Mouse (Mus musculus): ENCODE results near the gene Stx12. TPM values are rescaled to one million over a fixed set of nuclear protein-coding genes. Genes with fewer than 3 reads are reported as not detected.

The Stx12 gene
- polyA plus RNA-seq, 1 experiment, result 89.0 TPM

- no peak for TF ChIP-seq POLR2A (IDR thresholded peaks at IDR 0.05; ENCODE audit: borderline replicate concordance, insufficient read depth, low read length)
- no peak for TF ChIP-seq CTCF (IDR thresholded peaks at IDR 0.05; ENCODE audit: borderline replicate concordance, insufficient read depth, low read depth, low read length)
- no peak for DNase-seq
- 0 out of 2 replicates have a peak overlapping the region, but pooled peaks have one; percentile 6 for H3K27ac ChIP-seq (ENCODE audit: insufficient read depth, low read length)
- peak overlapping the region; percentile 83 for H3K4me3 ChIP-seq (replicated peaks; ENCODE audit: insufficient read depth, low read depth, low read length)
- 4% methylated on average over 9 of the region's 9 CpGs for WGBS
- H3K4me1 ChIP-seq (ENCODE audit: control insufficient read depth, insufficient read depth, low read length), result no peaks in the 10 kb centered on the region; the same call in 1 of the 2 replicates
- no peaks in the 10 kb centered on the region for H3K27me3 ChIP-seq (ENCODE audit: control insufficient read depth, insufficient read depth, low read length)
Measured at GRCm38 (mm10) chr4:132884844-132885374, 600 bp upstream of the Stx12 start.

GRCm38 (mm10) chr4:132883561-132884063, 697 bp downstream of the Stx12 start:
- 1% methylated on average over 21 of the region's 21 CpGs for WGBS

GRCm38 (mm10) chr4:132874363-132875097, 9.8 kb downstream of the Stx12 start:
- Histone ChIP-seq H3K4me3 (replicated peaks; ENCODE audit: insufficient read depth, low read depth, low read length) (no peak overlapping the region), H3K27ac (ENCODE audit: insufficient read depth, low read length) (no peak overlapping the region), H3K27me3 (ENCODE audit: control insufficient read depth, insufficient read depth, low read length) (no peaks in the 10 kb centered on the region), H3K4me1 (ENCODE audit: control insufficient read depth, insufficient read depth, low read length) (0 out of 2 replicates have a peak, but pooled peaks cover 2% of the 10 kb centered on the region)
- DNase-seq, result no peak
- WGBS, result 82% methylated on average over 7 of the region's 7 CpGs
- TF ChIP-seq CTCF (IDR thresholded peaks at IDR 0.05; ENCODE audit: borderline replicate concordance, insufficient read depth, low read depth, low read length) (no peak), POLR2A (IDR thresholded peaks at IDR 0.05; ENCODE audit: borderline replicate concordance, insufficient read depth, low read length) (no peak)

More at GRCm38 (mm10) chr4:132883561-132884063, 697 bp downstream of the Stx12 start:
- H3K4me3 ChIP-seq (replicated peaks; ENCODE audit: insufficient read depth, low read depth, low read length), result peak overlapping the region; percentile 83
- DNase-seq, result no peak
- H3K4me1 ChIP-seq (ENCODE audit: control insufficient read depth, insufficient read depth, low read length), result no peaks in the 10 kb centered on the region; the same call in 1 of the 2 replicates
- TF ChIP-seq POLR2A (IDR thresholded peaks at IDR 0.05; ENCODE audit: borderline replicate concordance, insufficient read depth, low read length), result no peak
- no peak for TF ChIP-seq CTCF (IDR thresholded peaks at IDR 0.05; ENCODE audit: borderline replicate concordance, insufficient read depth, low read depth, low read length)
- no peaks in the 10 kb centered on the region for H3K27me3 ChIP-seq (ENCODE audit: control insufficient read depth, insufficient read depth, low read length)
- H3K27ac ChIP-seq (ENCODE audit: insufficient read depth, low read length), result peak overlapping the region; percentile 39

GRCm38 (mm10) chr4:132873481-132874362, 10.6 kb downstream of the Stx12 start:
- DNase-seq, result no peak
- Histone ChIP-seq H3K27me3 (ENCODE audit: control insufficient read depth, insufficient read depth, low read length) (no peaks in the 10 kb centered on the region), H3K4me1 (ENCODE audit: control insufficient read depth, insufficient read depth, low read length) (0 out of 2 replicates have a peak, but pooled peaks cover 2% of the 10 kb centered on the region), H3K4me3 (replicated peaks; ENCODE audit: insufficient read depth, low read depth, low read length) (no peak overlapping the region), H3K27ac (ENCODE audit: insufficient read depth, low read length) (no peak overlapping the region)
- TF ChIP-seq CTCF (IDR thresholded peaks at IDR 0.05; ENCODE audit: borderline replicate concordance, insufficient read depth, low read depth, low read length), result no peak
- no peak for TF ChIP-seq POLR2A (IDR thresholded peaks at IDR 0.05; ENCODE audit: borderline replicate concordance, insufficient read depth, low read length)
- 88% methylated on average over 11 of the region's 11 CpGs for WGBS

GRCm38 (mm10) chr4:132871116-132871515, 13.2 kb downstream of the Stx12 start:
- no peak for DNase-seq
- 95% methylated on average over 3 of the region's 3 CpGs for whole genome bisulfite sequencing
- H3K4me3 ChIP-seq (replicated peaks; ENCODE audit: insufficient read depth, low read depth, low read length), result no peak overlapping the region
- no peak overlapping the region for H3K27ac ChIP-seq (ENCODE audit: insufficient read depth, low read length)
- H3K27me3 ChIP-seq (ENCODE audit: control insufficient read depth, insufficient read depth, low read length), result no peaks in the 10 kb centered on the region
- 0 out of 2 replicates have a peak, but pooled peaks cover 2% of the 10 kb centered on the region for H3K4me1 ChIP-seq (ENCODE audit: control insufficient read depth, insufficient read depth, low read length)
- TF ChIP-seq POLR2A (IDR thresholded peaks at IDR 0.05; ENCODE audit: borderline replicate concordance, insufficient read depth, low read length), result no peak
- TF ChIP-seq CTCF (IDR thresholded peaks at IDR 0.05; ENCODE audit: borderline replicate concordance, insufficient read depth, low read depth, low read length), result no peak

- H3K4me3 ChIP-seq (replicated peaks; ENCODE audit: insufficient read depth, low read depth, low read length), result no peak overlapping the region
- no peak overlapping the region for H3K27ac ChIP-seq (ENCODE audit: insufficient read depth, low read length)
- whole genome bisulfite sequencing, result 94% methylated on average over 2 of the region's 2 CpGs
- H3K27me3 ChIP-seq (ENCODE audit: control insufficient read depth, insufficient read depth, low read length), result no peaks in the 10 kb centered on the region
- no peak for DNase-seq
- no peak for TF ChIP-seq POLR2A (IDR thresholded peaks at IDR 0.05; ENCODE audit: borderline replicate concordance, insufficient read depth, low read length)
- TF ChIP-seq CTCF (IDR thresholded peaks at IDR 0.05; ENCODE audit: borderline replicate concordance, insufficient read depth, low read depth, low read length), result no peak
- H3K4me1 ChIP-seq (ENCODE audit: control insufficient read depth, insufficient read depth, low read length), result no peaks in the 10 kb centered on the region
Measured at GRCm38 (mm10) chr4:132864856-132865255, 19.5 kb downstream of the Stx12 start.

GRCm38 (mm10) chr4:132863012-132863411, 21.3 kb downstream of the Stx12 start:
- no peak for TF ChIP-seq CTCF (IDR thresholded peaks at IDR 0.05; ENCODE audit: borderline replicate concordance, insufficient read depth, low read depth, low read length)
- TF ChIP-seq POLR2A (IDR thresholded peaks at IDR 0.05; ENCODE audit: borderline replicate concordance, insufficient read depth, low read length), result no peak
- DNase-seq, result no peak
- H3K27ac ChIP-seq (ENCODE audit: insufficient read depth, low read length), result no peak overlapping the region
- no peak overlapping the region for H3K4me3 ChIP-seq (replicated peaks; ENCODE audit: insufficient read depth, low read depth, low read length)
- 92% methylated on average over 13 of the region's 13 CpGs for WGBS
- no peaks in the 10 kb centered on the region for H3K27me3 ChIP-seq (ENCODE audit: control insufficient read depth, insufficient read depth, low read length)
- H3K4me1 ChIP-seq (ENCODE audit: control insufficient read depth, insufficient read depth, low read length), result no peaks in the 10 kb centered on the region

All from cerebellum, adult 2 months (tissue).